Mouse (Mus musculus): ENCODE measurements around the gene Nek2. TPM values are rescaled to one million over a fixed set of nuclear protein-coding genes. Genes with fewer than 3 reads are reported as not detected.

The Nek2 gene
- polyA plus RNA-seq, 1 experiment from 2014 or later, result 6.8 TPM

DNA sequence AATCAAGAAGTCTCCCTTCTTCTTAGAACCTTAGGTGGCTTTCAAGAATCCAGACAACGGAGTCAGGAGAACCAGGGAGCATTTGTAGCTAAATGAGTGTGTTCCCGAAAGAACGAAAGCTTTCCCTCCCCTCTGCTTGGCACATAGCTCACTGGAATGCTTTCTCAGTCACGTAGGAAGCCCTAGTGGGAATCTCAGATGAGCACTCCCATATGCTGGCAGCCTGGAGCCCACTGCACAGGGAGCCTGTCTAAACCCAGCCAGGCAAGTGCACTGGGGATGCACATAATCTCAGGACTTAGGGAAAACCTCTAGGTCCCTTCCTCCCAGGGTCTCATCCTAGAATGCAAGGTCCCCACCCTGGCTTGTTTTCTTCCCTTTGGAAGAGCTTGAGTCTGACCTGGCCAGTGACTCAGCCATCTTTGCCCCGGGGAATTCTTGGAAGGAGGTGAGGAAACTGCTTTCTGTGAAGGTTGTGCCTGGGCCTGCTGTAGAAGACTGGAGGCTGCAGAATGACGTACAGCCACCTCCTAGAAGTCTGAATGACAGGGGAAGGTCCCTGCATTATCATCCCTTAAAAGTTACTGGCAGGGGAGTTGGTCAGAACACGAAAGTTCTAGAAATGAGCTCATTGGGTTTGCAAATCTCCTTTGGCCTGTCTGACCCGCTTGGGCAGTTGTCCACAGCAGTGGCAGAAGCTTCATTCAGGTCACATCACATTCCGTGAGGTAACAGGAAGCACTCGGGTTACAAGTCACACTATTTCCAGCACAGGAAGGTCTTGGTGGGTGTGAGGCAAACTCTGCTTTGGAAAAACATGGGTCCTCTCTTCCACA, 18.2 kb upstream of the Nek2 start:
- ATAC-seq (replicated peaks), result no peak
- H3K36me3 ChIP-seq (replicated peaks), result no peaks in the 10 kb centered on the region
- no peaks in the 10 kb centered on the region for H3K9me3 ChIP-seq
- H3K4me2 ChIP-seq, result no peak overlapping the region
- no peaks in the 10 kb centered on the region for H3K4me1 ChIP-seq
- H3K9ac ChIP-seq, result no peak overlapping the region
- 76% methylated on average over 10 of the region's 10 CpGs for WGBS
- no peak overlapping the region for H3K4me3 ChIP-seq
- no peaks in the 10 kb centered on the region for H3K27me3 ChIP-seq (replicated peaks)
- no peak overlapping the region for H3K27ac ChIP-seq

DNA sequence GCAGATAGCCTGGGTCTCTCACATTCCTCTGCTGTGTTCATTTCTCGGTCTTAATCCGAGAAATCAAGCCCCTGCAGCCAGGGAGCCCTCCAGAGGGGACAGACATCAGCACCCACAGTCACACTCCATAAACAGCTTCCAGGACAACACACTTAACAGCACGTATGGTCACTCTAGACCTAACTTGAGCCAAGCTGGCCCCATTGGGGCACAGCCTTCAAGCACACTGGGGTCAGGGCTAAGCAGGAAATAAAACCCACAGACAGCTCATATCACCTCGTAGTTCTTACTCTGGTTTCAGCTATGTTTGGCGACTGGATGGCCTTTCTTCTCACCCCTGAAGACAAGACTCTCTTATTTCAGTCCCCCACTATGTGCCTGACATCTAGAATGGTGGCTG, 16.5 kb upstream of the Nek2 start:
- H3K27me3 ChIP-seq (replicated peaks), result no peaks in the 10 kb centered on the region
- H3K9me3 ChIP-seq, result no peaks in the 10 kb centered on the region
- H3K36me3 ChIP-seq (replicated peaks), result no peaks in the 10 kb centered on the region
- no peak overlapping the region for H3K9ac ChIP-seq
- H3K27ac ChIP-seq, result no peak overlapping the region
- no peaks in the 10 kb centered on the region for H3K4me1 ChIP-seq
- no peak overlapping the region for H3K4me2 ChIP-seq
- no peak overlapping the region for H3K4me3 ChIP-seq
- ATAC-seq (replicated peaks), result no peak
- WGBS, result 77% methylated on average over 5 of the region's 5 CpGs

DNA sequence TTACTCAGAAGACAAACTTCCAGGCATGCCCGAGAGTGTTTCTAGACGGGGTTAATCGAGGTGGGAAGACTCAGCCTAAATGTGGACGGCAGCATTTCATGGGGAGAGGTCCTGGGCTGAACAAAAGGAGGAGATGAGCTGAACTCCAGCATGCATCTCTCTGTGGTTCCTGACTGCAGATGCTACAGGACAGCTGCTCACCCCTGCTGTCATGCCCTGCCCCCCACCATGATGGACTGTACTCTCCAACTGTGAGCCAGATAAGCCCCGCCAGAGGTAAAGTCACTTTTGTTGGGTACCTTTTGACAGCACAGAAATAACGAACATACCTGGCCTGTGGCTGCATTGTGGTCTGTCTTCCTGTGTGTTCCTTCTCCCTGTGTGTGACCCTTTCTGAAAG, 15.5 kb upstream of the Nek2 start:
- no peaks in the 10 kb centered on the region for H3K4me1 ChIP-seq
- H3K36me3 ChIP-seq (replicated peaks), result no peaks in the 10 kb centered on the region
- no peaks in the 10 kb centered on the region for H3K27me3 ChIP-seq (replicated peaks)
- no peak overlapping the region for H3K9ac ChIP-seq
- H3K4me3 ChIP-seq, result no peak overlapping the region
- no peak overlapping the region for H3K4me2 ChIP-seq
- H3K9me3 ChIP-seq, result no peaks in the 10 kb centered on the region
- H3K27ac ChIP-seq, result no peak overlapping the region
- 82% methylated on average over 6 of the region's 6 CpGs for WGBS
- ATAC-seq (replicated peaks), result no peak

DNA sequence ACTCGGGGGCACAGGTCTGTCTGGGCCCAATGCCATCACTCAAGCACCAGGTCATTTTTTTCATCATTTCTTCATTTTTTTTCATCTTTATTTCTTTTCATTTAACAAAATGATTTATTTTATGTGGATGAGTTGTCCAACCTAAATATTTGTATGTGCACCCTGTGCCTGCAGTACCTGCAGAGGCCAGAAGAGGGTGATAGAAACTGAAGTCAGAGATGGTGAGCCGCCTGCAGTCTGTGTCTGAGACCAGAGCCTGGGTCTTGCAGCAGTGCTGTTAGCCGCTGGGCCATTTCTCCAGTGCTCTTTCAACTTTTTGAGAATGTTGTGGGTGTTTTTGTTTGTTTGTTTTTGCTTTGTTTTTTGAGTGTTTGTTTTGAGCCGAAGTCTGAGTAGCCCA, 14.5 kb upstream of the Nek2 start:
- Histone ChIP-seq H3K4me1 (no peaks in the 10 kb centered on the region), H3K9me3 (no peaks in the 10 kb centered on the region), H3K4me3 (no peak overlapping the region), H3K4me2 (no peak overlapping the region), H3K27ac (no peak overlapping the region), H3K9ac (no peak overlapping the region), H3K27me3 (replicated peaks) (no peaks in the 10 kb centered on the region), H3K36me3 (replicated peaks) (no peaks in the 10 kb centered on the region)
- ATAC-seq (replicated peaks), result no peak
- 91% methylated on average over 4 of the region's 4 CpGs for WGBS

DNA sequence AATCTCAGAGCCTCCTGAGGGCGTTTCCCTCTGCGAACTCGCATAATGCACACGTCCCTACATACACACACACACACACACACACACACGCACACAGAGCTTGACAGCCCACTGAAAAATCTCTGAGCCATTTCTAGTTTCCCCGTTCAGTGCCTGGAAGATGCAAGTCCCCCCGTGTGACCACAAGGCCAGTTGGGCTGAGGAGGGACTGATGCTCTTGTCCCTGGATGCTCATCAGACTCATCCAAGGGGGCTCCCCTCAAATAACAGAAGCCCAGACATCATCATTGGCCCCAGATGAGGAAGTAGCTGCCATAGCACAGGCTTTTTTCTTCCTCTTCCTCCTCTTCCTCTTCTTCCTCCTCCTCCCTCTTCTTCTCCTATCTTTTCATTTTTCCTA, 13.3 kb upstream of the Nek2 start:
- WGBS, result 89% methylated on average over 7 of the region's 7 CpGs
- H3K4me2 ChIP-seq, result no peak overlapping the region
- no peak overlapping the region for H3K4me3 ChIP-seq
- H3K9me3 ChIP-seq, result no peaks in the 10 kb centered on the region
- H3K27me3 ChIP-seq (replicated peaks), result no peaks in the 10 kb centered on the region
- ATAC-seq (replicated peaks), result no peak
- H3K4me1 ChIP-seq, result no peaks in the 10 kb centered on the region
- no peaks in the 10 kb centered on the region for H3K36me3 ChIP-seq (replicated peaks)
- no peak overlapping the region for H3K27ac ChIP-seq
- no peak overlapping the region for H3K9ac ChIP-seq

DNA sequence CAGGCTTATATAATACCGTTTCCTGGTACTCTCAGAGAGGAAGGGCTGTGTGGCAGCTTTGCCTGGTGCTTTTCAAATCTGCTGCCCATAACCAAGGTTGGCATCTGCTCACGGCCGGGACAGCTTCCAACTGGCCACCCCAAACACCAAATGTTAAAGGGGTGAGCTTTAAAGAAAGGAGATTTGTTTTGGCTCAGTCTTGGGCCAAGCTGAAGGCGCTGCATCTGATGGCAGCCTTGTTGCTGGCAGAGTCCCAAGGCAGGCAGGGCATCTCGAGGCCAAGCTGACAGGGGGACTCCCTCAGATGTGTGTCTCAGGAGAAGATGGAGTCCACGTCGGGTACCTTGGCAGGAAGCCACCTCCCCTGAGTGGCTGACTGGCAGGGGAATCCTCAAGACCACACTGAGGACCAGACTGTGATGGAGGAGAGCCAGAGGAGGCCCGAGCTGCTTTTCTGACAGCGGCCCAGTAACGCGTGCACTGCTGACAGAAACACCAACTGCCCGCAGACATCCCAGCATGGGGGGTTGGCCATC, 12.5 kb upstream of the Nek2 start:
- no peak overlapping the region for H3K4me3 ChIP-seq
- no peaks in the 10 kb centered on the region for H3K27me3 ChIP-seq (replicated peaks)
- no peaks in the 10 kb centered on the region for H3K9me3 ChIP-seq
- no peak overlapping the region for H3K27ac ChIP-seq
- WGBS, result 56% methylated on average over 12 of the region's 12 CpGs
- ATAC-seq (replicated peaks), result peak; percentile 95
- H3K4me1 ChIP-seq, result no peaks in the 10 kb centered on the region
- H3K36me3 ChIP-seq (replicated peaks), result no peaks in the 10 kb centered on the region
- no peak overlapping the region for H3K9ac ChIP-seq
- no peak overlapping the region for H3K4me2 ChIP-seq

DNA sequence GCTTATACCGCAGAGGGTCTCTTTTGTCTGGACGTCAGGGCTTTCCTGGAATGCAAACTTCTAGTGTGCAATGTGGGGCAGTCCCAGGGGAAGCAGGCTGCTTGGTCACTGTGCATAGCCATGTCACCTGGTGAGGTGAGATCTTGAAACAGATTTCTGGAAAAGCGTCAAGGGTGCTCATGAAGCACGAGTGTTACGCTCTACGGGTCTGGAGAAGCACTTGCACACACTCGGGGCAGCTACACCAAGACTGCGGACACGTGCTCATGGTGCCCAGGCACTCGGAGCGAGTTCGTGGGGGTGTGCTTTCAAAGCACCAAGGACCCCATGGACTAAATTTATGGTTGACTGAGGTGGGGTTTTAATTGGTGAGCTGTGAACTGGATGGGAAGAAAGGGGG, 9.5 kb upstream of the Nek2 start:
- Histone ChIP-seq H3K9me3 (no peaks in the 10 kb centered on the region), H3K36me3 (replicated peaks) (no peaks in the 10 kb centered on the region), H3K4me1 (no peaks in the 10 kb centered on the region), H3K9ac (no peak overlapping the region), H3K4me2 (no peak overlapping the region), H3K27me3 (replicated peaks) (no peaks in the 10 kb centered on the region), H3K27ac (no peak overlapping the region), H3K4me3 (no peak overlapping the region)
- ATAC-seq (replicated peaks), result no peak
- WGBS, result 88% methylated on average over 12 of the region's 12 CpGs

DNA sequence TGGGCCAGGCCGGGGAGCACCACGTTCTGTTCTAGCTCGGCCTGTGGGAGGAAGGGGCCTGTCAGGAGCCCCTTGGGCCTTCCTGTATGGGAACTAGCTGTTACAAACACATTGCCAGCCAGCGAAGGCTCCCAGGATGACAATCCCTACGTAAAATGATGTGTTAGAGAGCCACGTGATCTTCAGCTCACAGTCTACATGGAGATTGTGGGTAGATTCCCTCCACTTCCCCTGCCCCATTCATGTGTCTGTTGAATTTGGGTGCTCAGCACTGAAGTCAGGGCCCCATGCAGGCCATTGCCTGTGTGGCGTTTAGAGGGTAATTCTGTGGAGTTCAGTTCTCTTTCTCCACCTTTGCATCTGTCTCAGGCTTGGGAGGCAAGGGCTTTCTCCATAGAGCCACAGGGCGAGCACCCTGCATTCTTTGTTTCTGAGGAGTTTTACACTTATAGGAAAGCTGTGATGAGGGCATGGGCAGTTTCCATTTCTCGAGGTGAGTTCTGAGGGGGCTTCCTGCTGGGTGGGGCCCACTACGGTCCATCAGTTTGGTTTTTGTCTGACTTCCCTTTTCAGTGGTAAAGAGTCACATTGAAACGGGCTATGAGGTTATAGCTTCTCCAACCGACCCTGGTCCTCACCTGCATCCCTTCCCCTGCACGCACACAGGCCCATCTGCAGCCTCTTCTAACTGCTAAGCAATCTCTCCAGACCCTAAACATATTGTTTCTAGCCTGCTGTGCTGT, 8.1 kb upstream of the Nek2 start:
- Histone ChIP-seq H3K9me3 (no peaks in the 10 kb centered on the region), H3K27ac (no peak overlapping the region), H3K36me3 (replicated peaks) (no peaks in the 10 kb centered on the region), H3K27me3 (replicated peaks) (no peaks in the 10 kb centered on the region), H3K4me3 (no peak overlapping the region), H3K4me1 (no peaks in the 10 kb centered on the region), H3K4me2 (no peak overlapping the region), H3K9ac (no peak overlapping the region)
- no peak for ATAC-seq (replicated peaks)
- WGBS, result 82% methylated on average over 13 of the region's 13 CpGs

DNA sequence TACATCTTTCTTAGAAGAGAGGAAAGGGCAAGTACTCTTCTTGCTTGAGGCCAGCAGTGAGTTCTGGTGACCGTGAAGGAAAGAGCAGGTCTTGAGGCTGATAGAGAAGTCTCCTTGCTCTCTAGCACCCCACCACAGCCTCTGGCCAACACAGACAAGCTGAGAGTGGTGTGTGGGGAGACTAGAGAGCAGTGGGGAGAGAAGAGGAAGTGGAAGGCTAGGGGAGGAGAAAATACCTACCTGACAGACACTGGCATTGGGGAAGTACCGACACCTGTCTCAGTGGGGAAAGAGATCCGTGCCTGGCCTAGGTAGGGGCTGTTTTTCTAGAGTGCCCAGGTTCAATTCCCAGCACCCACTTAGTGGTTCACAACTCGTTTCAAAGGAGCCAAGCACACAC, 7.0 kb upstream of the Nek2 start:
- ATAC-seq (replicated peaks), result no peak
- H3K4me1 ChIP-seq, result no peaks in the 10 kb centered on the region
- 80% methylated on average over 4 of the region's 4 CpGs for WGBS
- no peak overlapping the region for H3K9ac ChIP-seq
- no peaks in the 10 kb centered on the region for H3K27me3 ChIP-seq (replicated peaks)
- H3K9me3 ChIP-seq, result no peaks in the 10 kb centered on the region
- no peaks in the 10 kb centered on the region for H3K36me3 ChIP-seq (replicated peaks)
- no peak overlapping the region for H3K4me2 ChIP-seq
- H3K4me3 ChIP-seq, result no peak overlapping the region
- no peak overlapping the region for H3K27ac ChIP-seq

DNA sequence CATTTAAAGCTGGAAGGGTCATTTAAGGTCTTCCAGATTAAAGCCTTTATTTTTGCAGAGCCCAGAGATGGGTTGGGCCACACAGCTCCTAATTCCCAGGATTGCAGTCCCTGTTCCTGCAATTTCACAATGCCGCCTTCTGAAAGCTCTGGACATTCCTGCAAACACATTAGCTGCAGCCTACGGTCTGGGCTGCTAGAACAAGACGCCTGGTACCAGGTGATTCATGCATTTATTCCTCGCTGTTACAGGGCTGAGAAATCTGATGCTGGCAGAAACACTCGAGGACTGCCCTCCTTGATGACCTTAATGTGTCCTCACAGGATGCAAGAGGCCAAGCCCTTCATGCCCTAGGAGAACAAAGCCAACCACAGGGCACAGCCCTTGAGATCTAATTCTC, 6.3 kb upstream of the Nek2 start:
- no peak overlapping the region for H3K27ac ChIP-seq
- H3K4me1 ChIP-seq, result no peaks in the 10 kb centered on the region
- 59% methylated on average over 5 of the region's 5 CpGs for WGBS
- ATAC-seq (replicated peaks), result no peak
- H3K4me2 ChIP-seq, result no peak overlapping the region
- no peaks in the 10 kb centered on the region for H3K36me3 ChIP-seq (replicated peaks)
- H3K4me3 ChIP-seq, result no peak overlapping the region
- H3K9ac ChIP-seq, result no peak overlapping the region
- no peaks in the 10 kb centered on the region for H3K27me3 ChIP-seq (replicated peaks)
- no peaks in the 10 kb centered on the region for H3K9me3 ChIP-seq

DNA sequence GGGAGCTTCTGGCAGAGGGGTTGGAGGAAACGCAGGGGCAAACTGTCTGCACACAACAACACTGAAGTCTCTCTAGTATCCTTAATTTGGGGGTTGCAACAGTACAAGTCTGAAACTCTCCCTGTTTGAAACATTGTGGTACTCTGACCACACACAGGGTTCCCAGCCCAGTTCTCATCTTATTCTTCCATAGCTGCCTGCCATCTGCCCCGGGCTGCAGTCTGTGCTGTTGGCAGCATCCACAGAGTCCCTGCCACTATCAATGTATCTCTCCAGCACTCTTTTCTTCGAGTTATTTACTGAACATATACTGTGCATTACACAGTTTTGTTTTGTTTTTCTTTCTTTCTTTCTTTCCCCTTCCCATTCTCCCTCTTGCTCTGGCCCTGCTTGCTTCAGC, 4.6 kb upstream of the Nek2 start:
- no peak for ATAC-seq (replicated peaks)
- H3K36me3 ChIP-seq (replicated peaks), result no peaks in the 10 kb centered on the region
- H3K4me1 ChIP-seq, result peaks cover 6% of the 10 kb centered on the region
- H3K27me3 ChIP-seq (replicated peaks), result no peaks in the 10 kb centered on the region
- H3K4me3 ChIP-seq, result no peak overlapping the region
- no peak overlapping the region for H3K27ac ChIP-seq
- H3K9me3 ChIP-seq, result no peaks in the 10 kb centered on the region
- 86% methylated on average over 3 of the region's 3 CpGs for WGBS
- H3K4me2 ChIP-seq, result no peak overlapping the region
- no peak overlapping the region for H3K9ac ChIP-seq

DNA sequence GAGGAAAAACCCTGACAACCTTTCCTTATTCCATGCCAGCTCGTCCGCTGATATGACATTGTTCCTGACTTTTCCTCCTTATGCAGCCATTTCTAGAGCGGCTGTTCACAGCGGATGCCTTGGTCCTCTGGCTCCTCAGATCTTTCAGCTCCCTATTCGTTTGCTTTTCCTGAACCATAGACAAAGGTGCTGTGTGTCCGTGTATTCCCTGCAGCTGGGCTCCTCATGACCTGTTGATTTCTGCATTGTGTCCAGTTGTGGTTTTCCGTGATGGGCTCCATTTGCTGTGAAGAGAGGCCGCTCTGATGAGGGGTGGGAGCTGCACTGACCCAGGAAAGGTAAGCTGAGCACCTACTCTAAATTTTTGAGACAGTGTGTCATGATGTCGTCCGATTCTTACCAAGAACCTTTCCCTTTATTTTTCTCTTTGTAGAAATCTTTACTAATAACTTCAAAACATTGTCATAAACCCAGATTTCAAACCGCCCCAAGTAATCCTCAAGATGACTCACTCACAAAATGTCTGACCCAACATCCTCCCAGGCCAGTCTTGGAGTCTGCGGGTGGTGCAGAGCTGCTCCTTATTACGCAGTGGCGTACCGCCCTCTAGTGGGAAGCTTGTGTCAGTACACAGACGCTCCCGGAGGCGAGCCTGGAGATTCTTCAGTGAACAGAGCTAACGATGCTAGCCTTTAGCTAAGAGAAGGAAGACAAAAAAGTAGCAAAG, 3.7 kb upstream of the Nek2 start:
- no peak overlapping the region for H3K27ac ChIP-seq
- no peak overlapping the region for H3K4me2 ChIP-seq
- H3K9me3 ChIP-seq, result no peaks in the 10 kb centered on the region
- H3K4me3 ChIP-seq, result no peak overlapping the region
- WGBS, result 38% methylated on average over 19 of the region's 19 CpGs
- peaks cover 14% of the 10 kb centered on the region for H3K4me1 ChIP-seq
- H3K36me3 ChIP-seq (replicated peaks), result no peaks in the 10 kb centered on the region
- no peaks in the 10 kb centered on the region for H3K27me3 ChIP-seq (replicated peaks)
- H3K9ac ChIP-seq, result no peak overlapping the region
- peak; percentile 40 for ATAC-seq (replicated peaks)

Measured in midbrain, embryonic 15.5 days (tissue).